Mouse (Mus musculus): ENCODE measurements around the gene Tubb5. TPM values are rescaled to one million over a fixed set of nuclear protein-coding genes. Genes with fewer than 3 reads are reported as not detected.

Gene Tubb5
- polyA plus RNA-seq, 1 experiment from 2014 or later, result 1,271 TPM

- Histone ChIP-seq H3K27ac (no peak overlapping the region), H3K9me3 (no peaks in the 10 kb centered on the region), H3K36me3 (no peaks in the 10 kb centered on the region), H3K27me3 (no peaks in the 10 kb centered on the region), H3K4me1 (no peaks in the 10 kb centered on the region), H3K4me3 (no peak overlapping the region), H3K4me2 (replicated peaks) (no peak overlapping the region), H3K9ac (no peak overlapping the region)
- no peak for ATAC-seq (ENCODE audit: insufficient number of reproducible peaks, insufficient read depth, low FRiP score, low TSS enrichment)
- WGBS, result 90% methylated on average over 4 of the region's 4 CpGs
Observed at GRCm38 (mm10) chr17:35785140-35785539, 53.0 kb downstream of the Tubb5 start.

- Histone ChIP-seq H3K4me1 (no peaks in the 10 kb centered on the region), H3K9me3 (no peaks in the 10 kb centered on the region), H3K27ac (no peak overlapping the region), H3K9ac (no peak overlapping the region), H3K36me3 (no peaks in the 10 kb centered on the region), H3K4me3 (no peak overlapping the region), H3K4me2 (replicated peaks) (no peak overlapping the region), H3K27me3 (no peaks in the 10 kb centered on the region)
- peak; percentile 28; the same call in 1 of the 2 replicates for ATAC-seq (ENCODE audit: insufficient number of reproducible peaks, insufficient read depth, low FRiP score, low TSS enrichment)
- WGBS, result 75% methylated on average over 6 of the region's 6 CpGs
Observed at GRCm38 (mm10) chr17:35783944-35784343, 54.2 kb downstream of the Tubb5 start.

Small RNA genes within 50 kb of the gene (microRNA-seq; reads per million reads assigned to microRNA genes)
- not detected for gene Gm28033

Other genes with a start within 250 kb of the Tubb5 start
- not detected in 2 replicates for gene Sfta2, start 236.8 kb downstream of the Tubb5 start, polyA plus RNA-seq (2016; fragmentation: Nextera tagmentation; extraction: Ambion mirVana)
- gene Gm9573, start 211.7 kb downstream of the Tubb5 start, polyA plus RNA-seq (2016; fragmentation: Nextera tagmentation; extraction: Ambion mirVana), result not detected in 2 replicates
- gene Mucl3, start 194.6 kb downstream of the Tubb5 start, polyA plus RNA-seq (2016; fragmentation: Nextera tagmentation; extraction: Ambion mirVana), result 0.08 and 0.11 TPM in 2 replicates
- 18.5 and 23.6 TPM in 2 replicates for gene Vars2, start 170.7 kb downstream of the Tubb5 start, polyA plus RNA-seq (2016; fragmentation: Nextera tagmentation; extraction: Ambion mirVana)
- 48.6 and 51.5 TPM in 2 replicates for gene Gtf2h4, start 164.6 kb downstream of the Tubb5 start, polyA plus RNA-seq (2016; fragmentation: Nextera tagmentation; extraction: Ambion mirVana)
- gene Ddr1, start 133.7 kb downstream of the Tubb5 start, polyA plus RNA-seq (2016; fragmentation: Nextera tagmentation; extraction: Ambion mirVana), result 62.6 and 63.0 TPM in 2 replicates
- gene Ier3, start 16.6 kb downstream of the Tubb5 start, polyA plus RNA-seq (2016; fragmentation: Nextera tagmentation; extraction: Ambion mirVana), result 6.9 and 8.9 TPM in 2 replicates
- gene Flot1, start 15.1 kb downstream of the Tubb5 start, polyA plus RNA-seq (2016; fragmentation: Nextera tagmentation; extraction: Ambion mirVana), result 50.7 and 60.3 TPM in 2 replicates
- gene Mdc1, start 3.2 kb upstream of the Tubb5 start, polyA plus RNA-seq (2016; fragmentation: Nextera tagmentation; extraction: Ambion mirVana), result 15.1 and 21.3 TPM in 2 replicates
- gene Nrm, start 23.0 kb upstream of the Tubb5 start, polyA plus RNA-seq (2016; fragmentation: Nextera tagmentation; extraction: Ambion mirVana), result 39.9 and 43.9 TPM in 2 replicates
- gene Ppp1r18, start 27.3 kb upstream of the Tubb5 start, polyA plus RNA-seq (2016; fragmentation: Nextera tagmentation; extraction: Ambion mirVana), result 26.1 and 28.9 TPM in 2 replicates
- gene Dhx16, start 41.5 kb upstream of the Tubb5 start, polyA plus RNA-seq (2016; fragmentation: Nextera tagmentation; extraction: Ambion mirVana), result 47.8 and 52.8 TPM in 2 replicates
- gene 2310061I04Rik, start 59.1 kb upstream of the Tubb5 start, polyA plus RNA-seq (2016; fragmentation: Nextera tagmentation; extraction: Ambion mirVana), result 24.0 and 24.3 TPM in 2 replicates
- 165 and 172 TPM in 2 replicates for gene Atat1, start 71.8 kb upstream of the Tubb5 start, polyA plus RNA-seq (2016; fragmentation: Nextera tagmentation; extraction: Ambion mirVana)
- 65.6 TPM in 2 replicates for gene Mrps18b, start 78.1 kb upstream of the Tubb5 start, polyA plus RNA-seq (2016; fragmentation: Nextera tagmentation; extraction: Ambion mirVana)
- gene Ppp1r10, start 78.1 kb upstream of the Tubb5 start, polyA plus RNA-seq (2016; fragmentation: Nextera tagmentation; extraction: Ambion mirVana), result 50.1 and 51.9 TPM in 2 replicates
- 91.2 and 113 TPM in 2 replicates for gene Abcf1, start 131.5 kb upstream of the Tubb5 start, polyA plus RNA-seq (2016; fragmentation: Nextera tagmentation; extraction: Ambion mirVana)
- 69.9 and 71.5 TPM in 2 replicates for gene Gnl1, start 141.5 kb upstream of the Tubb5 start, polyA plus RNA-seq (2016; fragmentation: Nextera tagmentation; extraction: Ambion mirVana)
- 42.9 and 51.4 TPM in 2 replicates for gene Prr3, start 141.9 kb upstream of the Tubb5 start, polyA plus RNA-seq (2016; fragmentation: Nextera tagmentation; extraction: Ambion mirVana)
- gene H2-T24, start 182.3 kb upstream of the Tubb5 start, polyA plus RNA-seq (2016; fragmentation: Nextera tagmentation; extraction: Ambion mirVana), result 3.7 and 5.5 TPM in 2 replicates
- gene H2-T23, start 194.5 kb upstream of the Tubb5 start, polyA plus RNA-seq (2016; fragmentation: Nextera tagmentation; extraction: Ambion mirVana), result 10.2 and 12.1 TPM in 2 replicates
- gene H2-T22, start 204.4 kb upstream of the Tubb5 start, polyA plus RNA-seq (2016; fragmentation: Nextera tagmentation; extraction: Ambion mirVana), result 16.3 and 17.2 TPM in 2 replicates
- gene Gm6034, start 204.7 kb upstream of the Tubb5 start, polyA plus RNA-seq (2016; fragmentation: Nextera tagmentation; extraction: Ambion mirVana), result not detected in 2 replicates
- gene Gm11127, start 220.1 kb upstream of the Tubb5 start, polyA plus RNA-seq (2016; fragmentation: Nextera tagmentation; extraction: Ambion mirVana), result not detected in 2 replicates